Mouse (Mus musculus) kidney, adult 2 months (tissue): ENCODE measurements around the gene Tcl1b5. TPM values are rescaled to one million over a fixed set of nuclear protein-coding genes. Genes with fewer than 3 reads are reported as not detected.
"Not testable (repeated sequence)": the region's sequence is repeated elsewhere in the genome, so short reads cannot be mapped to it uniquely, and the experiment has no call there.

Source experiments
- DNase-seq: peaks from one replicate; pipeline ENCODE4 v3.0.0; 2021
- H3K27ac ChIP-seq: fragments of 200-500 bp; 2 replicates; pipeline ENCODE4 v1.5.1; 2012; ENCODE audit warnings: low read depth, low read length, control low read depth, inconsistent platforms; ENCODE audit not compliant: insufficient read depth
- H3K27me3 ChIP-seq: fragments of 200-500 bp; replicated peaks from 2 replicates; pipeline ENCODE4 v1.6.1; 2012; ENCODE audit warnings: mild to moderate bottlenecking, moderate library complexity, low read length, inconsistent platforms; ENCODE audit not compliant: control insufficient read depth, insufficient read depth
- H3K36me3 ChIP-seq: fragments of 200-500 bp; 2 replicates; pipeline ENCODE4 v1.6.1; 2012; ENCODE audit warnings: mild to moderate bottlenecking, moderate library complexity, low read length, inconsistent platforms; ENCODE audit not compliant: control insufficient read depth, insufficient read depth
- H3K4me1 ChIP-seq: fragments of 200-500 bp; 2 replicates; pipeline ENCODE4 v1.6.1; 2011; ENCODE audit warnings: low read length; ENCODE audit not compliant: control insufficient read depth, insufficient read depth
- H3K4me3 ChIP-seq: fragments of 200-500 bp; 2 replicates; pipeline ENCODE4 v1.5.1; 2011; ENCODE audit warnings: mild to moderate bottlenecking, low read depth, low read length, control low read depth; ENCODE audit not compliant: insufficient read depth
- CTCF ChIP-seq: fragments of 200-500 bp; conservative IDR thresholded peaks from 2 replicates; pipeline ENCODE4 v1.5.1; 2011; ENCODE audit warnings: low read depth, mild to moderate bottlenecking, control low read depth, low read length, moderate library complexity, mixed read lengths; ENCODE audit not compliant: insufficient read depth, insufficient read length
- POLR2A ChIP-seq: fragments of 200-500 bp; IDR thresholded peaks from one replicate; pipeline ENCODE4 v1.6.1; 2011; ENCODE audit warnings: low read depth, low read length, control low read depth
- WGBS: fragments of 180-500 bp; shearing (Covaris S2); methylation state at CpG from one replicate; pipeline ENCODE4 v1.1.7; 2018; 5-methylcytosine and 5-hydroxymethylcytosine counted together
- polyA plus RNA-seq: library from polyadenylated mRNA; depleted of rRNA; stranded (reverse); fragments of >200 nt; gene quantifications from 2 replicates; pipeline ENCODE4 v1.2.3, GENCODE M21; 2012

Gene Tcl1b5
- polyA plus RNA-seq, 1 experiment = not detected

- not testable (repeated sequence) for H3K27me3 ChIP-seq, H3K27ac ChIP-seq, H3K36me3 ChIP-seq, H3K4me1 ChIP-seq, H3K4me3 ChIP-seq, DNase-seq
- WGBS = 72% methylated on average over 7 of the region's 7 CpGs
Measured at GRCm38 (mm10) chr12:105199684-105200497, 23.7 kb downstream of the Tcl1b5 start.

GRCm38 (mm10) chr12:105201657-105202056 lies 25.5 kb downstream of the Tcl1b5 start, which contains the start of gene Tcl1b4:
TSS of gene Tcl1b4 (plus strand) at chr12:105201957.
- H3K4me1 ChIP-seq, DNase-seq, H3K27ac ChIP-seq, H3K27me3 ChIP-seq, H3K36me3 ChIP-seq, H3K4me3 ChIP-seq: not testable (repeated sequence)
- 87% methylated on average over 1 of the region's 1 CpGs for WGBS

GRCm38 (mm10) chr12:105207071-105207470 lies 30.9 kb downstream of the Tcl1b5 start:
- no peak for DNase-seq
- 53% methylated on average over 1 of the region's 1 CpGs for WGBS

GRCm38 (mm10) chr12:105208441-105208840 lies 32.3 kb downstream of the Tcl1b5 start:
- TF ChIP-seq CTCF (no peak), POLR2A (no peak)
- Histone ChIP-seq H3K27ac (no peak overlapping the region), H3K36me3 (no peaks in the 10 kb centered on the region), H3K4me3 (no peak overlapping the region), H3K4me1 (no peaks in the 10 kb centered on the region), H3K27me3 (no peaks in the 10 kb centered on the region)
- no peak for DNase-seq
- WGBS = 94% methylated on average over 1 of the region's 1 CpGs

More at GRCm38 (mm10) chr12:105207071-105207470, 30.9 kb downstream of the Tcl1b5 start:
- TF ChIP-seq CTCF (no peak), POLR2A (no peak)
- H3K27ac ChIP-seq = no peak overlapping the region
- H3K4me3 ChIP-seq = no peak overlapping the region
- no peaks in the 10 kb centered on the region for H3K4me1 ChIP-seq
- H3K27me3 ChIP-seq = no peaks in the 10 kb centered on the region
- H3K36me3 ChIP-seq = no peaks in the 10 kb centered on the region

GRCm38 (mm10) chr12:105209231-105209630 lies 33.1 kb downstream of the Tcl1b5 start:
- Histone ChIP-seq H3K27me3 (no peaks in the 10 kb centered on the region), H3K27ac (no peak overlapping the region), H3K4me1 (no peaks in the 10 kb centered on the region), H3K36me3 (no peaks in the 10 kb centered on the region), H3K4me3 (no peak overlapping the region)
- no peak for DNase-seq
- TF ChIP-seq CTCF (no peak), POLR2A (no peak)
- WGBS = 94% methylated on average over 7 of the region's 7 CpGs

GRCm38 (mm10) chr12:105217101-105217760 lies 41.1 kb downstream of the Tcl1b5 start:
- whole genome bisulfite sequencing = 87% methylated on average over 7 of the region's 7 CpGs
- DNase-seq = no peak
- TF ChIP-seq POLR2A (no peak), CTCF (no peak)
- H3K36me3 ChIP-seq = no peaks in the 10 kb centered on the region
- H3K27ac ChIP-seq = no peak overlapping the region
- no peaks in the 10 kb centered on the region for H3K27me3 ChIP-seq
- no peaks in the 10 kb centered on the region for H3K4me1 ChIP-seq
- H3K4me3 ChIP-seq = no peak overlapping the region

- 88% methylated on average over 22 of the region's 22 CpGs for WGBS
- TF ChIP-seq POLR2A (no peak), CTCF (no peak)
- Histone ChIP-seq H3K4me3 (no peak within 1 kb of the TSS), H3K27me3 (no peaks in the 10 kb centered on the region), H3K36me3 (no peaks in the 10 kb centered on the region), H3K27ac (no peak within 1 kb of the TSS), H3K4me1 (no peaks in the 10 kb centered on the region)
- no peak for DNase-seq
Measured at GRCm38 (mm10) chr12:105222601-105223319, 46.6 kb downstream of the Tcl1b5 start, which contains the start of gene Tcl1. TSS of gene Tcl1 (minus strand) at chr12:105222793.
